Mouse (Mus musculus) C2C12 (cell line): ENCODE measurements at regions not wholly inside any gene's neighbourhood (a gene's known extent, or its start where the extent isn't known, plus 50 kb on each side); places are given as distances from the start of the nearest gene placed in this dataset.

ENCODE experiments used
- H3K27me3 ChIP-seq: one replicate; pipeline ENCODE4 v1.6.1; 2011; ENCODE audit not compliant: control insufficient read depth, insufficient read depth, insufficient read length
- H3K36me3 ChIP-seq: one replicate; pipeline ENCODE4 v1.6.1; 2011; ENCODE audit not compliant: control insufficient read depth, insufficient read depth
- H3K4me3 ChIP-seq: one replicate; pipeline ENCODE4 v1.5.1; 2011; ENCODE audit warnings: mild to moderate bottlenecking, control low read depth; ENCODE audit not compliant: poor library complexity, insufficient read depth, severe bottlenecking
- H3K79me2 ChIP-seq: one replicate; pipeline ENCODE4 v1.6.1; 2011; ENCODE audit not compliant: control insufficient read depth, insufficient read depth
- H3K79me3 ChIP-seq: one replicate; pipeline ENCODE4 v1.6.1; 2011; ENCODE audit warnings: low read depth, control low read depth
- H3ac ChIP-seq: one replicate; pipeline ENCODE3; 2011; ENCODE audit warnings: low read depth; ENCODE audit not compliant: control insufficient read depth, insufficient read length
- CEBPB ChIP-seq: IDR thresholded peaks from one replicate; pipeline ENCODE4 v1.6.1; 2011; ENCODE audit warnings: low read depth, mild to moderate bottlenecking, control low read depth, moderate library complexity
- CTCF ChIP-seq: IDR thresholded peaks from one replicate; pipeline ENCODE4 v1.5.1; 2011; ENCODE audit not compliant: control insufficient read depth, insufficient read depth, insufficient read length
- FOSL1 ChIP-seq: IDR thresholded peaks from one replicate; pipeline ENCODE4 v1.8.0; 2011; ENCODE audit warnings: mild to moderate bottlenecking, low read length; ENCODE audit not compliant: poor library complexity, insufficient read depth, severe bottlenecking
- MAX ChIP-seq: IDR thresholded peaks from one replicate; pipeline ENCODE4 v1.6.1; 2011; ENCODE audit warnings: mild to moderate bottlenecking, control low read depth
- MYOD1 ChIP-seq: IDR thresholded peaks from one replicate; pipeline ENCODE4 v1.6.1; 2011; ENCODE audit warnings: low read depth; ENCODE audit not compliant: control insufficient read depth, insufficient read length
- MYOG ChIP-seq: IDR thresholded peaks from one replicate; pipeline ENCODE4 v1.6.1; 2011; ENCODE audit not compliant: control insufficient read depth, insufficient read length; ENCODE audit errors: extremely low read depth
- USF1 ChIP-seq: IDR thresholded peaks from one replicate; pipeline ENCODE4 v1.6.1; 2011; ENCODE audit warnings: low read depth, mild to moderate bottlenecking, control low read depth, moderate library complexity

GRCm38 (mm10) chr9:115602772-115603171 lies 292.6 kb upstream of the Stt3b start:
- Histone ChIP-seq H3K79me2 (no peaks in the 10 kb centered on the region), H3K4me3 (no peak overlapping the region), H3K27me3 (no peaks in the 10 kb centered on the region), H3K36me3 (no peaks in the 10 kb centered on the region), H3ac (no peak overlapping the region), H3K79me3 (no peaks in the 10 kb centered on the region)
- no peak for TF ChIP-seq CEBPB
- no peak for TF ChIP-seq CTCF
- TF ChIP-seq USF1, result no peak

- Histone ChIP-seq H3K79me3 (no peaks in the 10 kb centered on the region), H3K27me3 (no peaks in the 10 kb centered on the region), H3K79me2 (no peaks in the 10 kb centered on the region), H3ac (no peak overlapping the region), H3K36me3 (no peaks in the 10 kb centered on the region), H3K4me3 (no peak overlapping the region)
- no peak for TF ChIP-seq CTCF
- no peak for TF ChIP-seq MAX
- no peak for TF ChIP-seq MYOG
- TF ChIP-seq FOSL1, result no peak
- no peak for TF ChIP-seq USF1
These were observed 294.2 kb upstream of the Stt3b start for GRCm38 (mm10) chr9:115604450-115604849.

- no peak for TF ChIP-seq MYOG
- no peak for TF ChIP-seq MYOD1
- no peak for TF ChIP-seq FOSL1
- no peak for TF ChIP-seq CEBPB
- TF ChIP-seq MAX, result no peak
- no peak for TF ChIP-seq CTCF
- no peak for TF ChIP-seq USF1
- no peaks in the 10 kb centered on the region for H3K27me3 ChIP-seq
- H3K36me3 ChIP-seq, result no peaks in the 10 kb centered on the region
- no peak overlapping the region for H3K4me3 ChIP-seq
- H3K79me3 ChIP-seq, result no peaks in the 10 kb centered on the region
- no peaks in the 10 kb centered on the region for H3K79me2 ChIP-seq
- H3ac ChIP-seq, result no peak overlapping the region
These were observed 294.9 kb upstream of the Stt3b start for GRCm38 (mm10) chr9:115604968-115605682.

GRCm38 (mm10) chr9:115607961-115608360 lies 297.7 kb upstream of the Stt3b start:
- TF ChIP-seq CTCF (no peak), CEBPB (no peak), MYOG (no peak), MAX (no peak), FOSL1 (no peak), MYOD1 (no peak), USF1 (no peak)
- H3K79me3 ChIP-seq, result no peaks in the 10 kb centered on the region
- no peaks in the 10 kb centered on the region for H3K36me3 ChIP-seq
- no peak overlapping the region for H3ac ChIP-seq
- no peaks in the 10 kb centered on the region for H3K79me2 ChIP-seq
- H3K4me3 ChIP-seq, result no peak overlapping the region
- H3K27me3 ChIP-seq, result no peaks in the 10 kb centered on the region

- no peak overlapping the region for H3K4me3 ChIP-seq
- H3ac ChIP-seq, result no peak overlapping the region
- H3K79me2 ChIP-seq, result no peaks in the 10 kb centered on the region
- no peaks in the 10 kb centered on the region for H3K36me3 ChIP-seq
- H3K27me3 ChIP-seq, result no peaks in the 10 kb centered on the region
- TF ChIP-seq CEBPB, result no peak
- no peak for TF ChIP-seq FOSL1
- no peak for TF ChIP-seq MYOD1
- TF ChIP-seq CTCF, result no peak
- no peak for TF ChIP-seq MYOG
- no peaks in the 10 kb centered on the region for H3K79me3 ChIP-seq
These were observed 298.2 kb upstream of the Stt3b start for GRCm38 (mm10) chr9:115608377-115608776.

GRCm38 (mm10) chr9:115609904-115610303 lies 299.4 kb upstream of the Gadl1 start:
- H3K36me3 ChIP-seq, result no peaks in the 10 kb centered on the region
- TF ChIP-seq CTCF, result no peak
- no peaks in the 10 kb centered on the region for H3K27me3 ChIP-seq
- no peaks in the 10 kb centered on the region for H3K79me2 ChIP-seq
- H3ac ChIP-seq, result no peak overlapping the region
- no peak overlapping the region for H3K4me3 ChIP-seq
- H3K79me3 ChIP-seq, result no peaks in the 10 kb centered on the region
